Mouse (Mus musculus): ENCODE measurements around the gene B2m.

GRCm38 (mm10) chr2:122149716-122150115 is 2.2 kb downstream of the B2m start:
- TF ChIP-seq CTCF (conservative IDR thresholded peaks at IDR 0.05; ENCODE audit: low read length) (no peak), NANOG (IDR thresholded peaks at IDR 0.05; ENCODE audit: borderline replicate concordance, low read length) (no peak)
